Mouse (Mus musculus): ENCODE data around the gene Padi1.

GRCm38 (mm10) chr4:140775876-140776275 is 69.7 kb downstream of the Padi1 start:
- TF ChIP-seq POLR2A (IDR thresholded peaks at IDR 0.05; ENCODE audit: borderline replicate concordance, control insufficient read depth, low read depth, low read length) (no peak), CTCF (IDR thresholded peaks at IDR 0.05; ENCODE audit: control insufficient read depth, insufficient read depth, low read length) (no peak)

Data from bone marrow, adult 2 months (tissue).